In genomic region chr1:116311512-116311911, GRCm38 (mm10) we compare ENCODE assay signal across 13 mouse cellular contexts.
"Had no signal": no experiment of that assay in that cellular context is flagged by ENCODE, and none has a peak within 500 bp of the region (broad histone marks: within the 10 kb centered on the region; RNA-seq: fewer than 3 reads in every experiment).

No protein-coding gene starts in this region.

- H3K9me3 ChIP-seq: stomach, embryonic 15.5 days had no signal

- H3K4me3 ChIP-seq: stomach, embryonic 15.5 days had no signal

- H3K9ac ChIP-seq: stomach, embryonic 15.5 days had no signal

- DNase-seq: retina, postnatal 1 day; right cerebral cortex, adult 18-20 months; right cerebral cortex, postnatal 14 days; right cerebral cortex, postnatal 25 days; right cerebral cortex, postnatal 4 days; spleen, adult 18-20 months; thymus, adult 18-20 months; thymus, adult 2 months; thymus, postnatal 14 days; thymus, postnatal 36 days; thymus, postnatal 4 days had no signal

- H3K36me3 ChIP-seq: stomach, embryonic 15.5 days had no signal

- H3K27ac ChIP-seq: stomach, embryonic 15.5 days; stomach, postnatal 0 days had no signal

- H3K27me3 ChIP-seq: stomach, embryonic 15.5 days had no signal

- H3K4me2 ChIP-seq: stomach, embryonic 15.5 days had no signal

- H3K4me1 ChIP-seq: stomach, embryonic 15.5 days had no signal
